Mouse (Mus musculus) left cerebral cortex, adult 8-10 months (tissue): ENCODE measurements around the gene Cd5. TPM values are rescaled to one million over a fixed set of nuclear protein-coding genes. Genes with fewer than 3 reads are reported as not detected.

Source experiments
- DNase-seq, 2 experiments: peaks; one replicate each; pipeline ENCODE4 v3.0.0; 2022; ENCODE audit warnings: low spot score in 2 of 2
- total RNA-seq, 4 experiments: library from RNA; stranded (reverse); gene quantifications; 2 replicates each; pipeline ENCODE4 v1.2.4; 2022

Gene Cd5
- total RNA-seq, 4 experiments from 2014 or later = 0.13 to 0.51 (median 0.43) TPM

DNA sequence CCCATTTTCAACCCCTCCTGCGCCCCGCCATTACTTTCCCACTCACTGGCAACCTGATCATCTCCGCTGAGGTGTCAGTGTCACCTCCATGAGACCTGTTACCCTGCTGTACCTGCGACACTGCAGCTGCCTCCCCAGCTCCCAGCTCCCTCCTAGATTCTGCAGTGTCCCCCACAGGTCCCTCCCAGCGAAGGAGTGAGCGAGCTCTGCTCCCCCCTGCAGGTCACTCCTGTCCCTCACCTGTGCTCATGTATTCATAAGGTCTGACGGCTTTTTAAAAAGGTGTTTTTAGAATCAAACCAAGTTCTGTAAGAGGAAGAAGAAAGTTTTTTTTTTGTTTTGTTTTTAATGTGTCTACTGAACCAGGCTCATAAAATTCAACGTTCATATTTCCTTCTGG lies 36.7 kb downstream of the Cd5 start:
- no peak for DNase-seq

DNA sequence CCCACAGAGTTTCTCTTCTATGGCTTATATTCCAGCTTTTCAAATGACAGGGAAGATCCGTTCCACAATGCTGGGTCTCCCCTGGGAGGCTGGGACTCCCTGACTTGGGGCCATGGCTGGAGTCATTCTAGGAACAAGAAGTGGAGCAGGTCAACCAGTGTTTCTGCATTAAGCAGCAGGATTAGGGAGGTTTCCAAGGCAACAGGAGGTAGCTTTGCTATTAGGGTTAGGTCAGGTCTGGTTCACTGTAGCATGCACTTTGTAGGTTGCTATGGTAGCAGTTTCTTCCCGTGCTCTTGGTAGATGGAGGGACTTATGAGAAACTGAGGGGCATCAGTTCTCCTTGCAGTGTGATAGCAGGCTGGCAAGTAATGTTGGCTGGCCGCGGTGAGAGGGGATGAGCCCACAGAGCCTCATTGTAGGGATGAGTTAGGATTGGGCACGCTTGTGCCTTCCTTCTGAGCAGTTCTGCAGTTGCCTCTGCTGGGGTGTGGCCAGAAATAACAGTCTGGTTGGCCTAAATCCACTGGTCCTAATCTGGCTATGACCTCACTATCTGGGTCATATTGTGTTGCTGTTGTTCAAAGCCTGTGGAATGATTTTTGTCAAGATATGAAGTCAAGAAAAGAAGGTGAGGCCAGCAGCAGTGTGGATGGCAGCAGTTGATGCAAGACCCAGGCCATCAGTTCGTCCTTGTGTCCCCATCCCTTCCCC lies 37.6 kb downstream of the Cd5 start:
- DNase-seq = no peak

DNA sequence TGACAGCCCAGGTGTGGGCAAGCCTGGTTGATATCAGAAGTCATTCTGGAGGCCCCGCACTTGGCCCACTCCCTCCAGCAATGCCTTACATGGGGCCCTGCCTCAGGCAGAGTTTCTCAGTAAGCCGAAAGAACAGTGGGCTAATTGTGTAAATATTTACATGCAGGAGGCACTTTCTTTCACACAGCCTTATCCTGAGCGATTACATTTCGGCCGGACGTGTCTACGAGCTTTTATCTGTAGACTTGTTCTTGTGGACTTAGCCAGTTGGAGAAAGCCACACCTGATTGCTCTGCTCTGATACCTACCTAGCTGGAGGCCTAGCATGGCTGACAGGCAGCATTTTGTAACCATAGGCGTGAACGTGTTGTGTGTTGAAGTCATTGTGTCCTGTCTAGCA lies 39.0 kb downstream of the Cd5 start:
- no peak for DNase-seq

DNA sequence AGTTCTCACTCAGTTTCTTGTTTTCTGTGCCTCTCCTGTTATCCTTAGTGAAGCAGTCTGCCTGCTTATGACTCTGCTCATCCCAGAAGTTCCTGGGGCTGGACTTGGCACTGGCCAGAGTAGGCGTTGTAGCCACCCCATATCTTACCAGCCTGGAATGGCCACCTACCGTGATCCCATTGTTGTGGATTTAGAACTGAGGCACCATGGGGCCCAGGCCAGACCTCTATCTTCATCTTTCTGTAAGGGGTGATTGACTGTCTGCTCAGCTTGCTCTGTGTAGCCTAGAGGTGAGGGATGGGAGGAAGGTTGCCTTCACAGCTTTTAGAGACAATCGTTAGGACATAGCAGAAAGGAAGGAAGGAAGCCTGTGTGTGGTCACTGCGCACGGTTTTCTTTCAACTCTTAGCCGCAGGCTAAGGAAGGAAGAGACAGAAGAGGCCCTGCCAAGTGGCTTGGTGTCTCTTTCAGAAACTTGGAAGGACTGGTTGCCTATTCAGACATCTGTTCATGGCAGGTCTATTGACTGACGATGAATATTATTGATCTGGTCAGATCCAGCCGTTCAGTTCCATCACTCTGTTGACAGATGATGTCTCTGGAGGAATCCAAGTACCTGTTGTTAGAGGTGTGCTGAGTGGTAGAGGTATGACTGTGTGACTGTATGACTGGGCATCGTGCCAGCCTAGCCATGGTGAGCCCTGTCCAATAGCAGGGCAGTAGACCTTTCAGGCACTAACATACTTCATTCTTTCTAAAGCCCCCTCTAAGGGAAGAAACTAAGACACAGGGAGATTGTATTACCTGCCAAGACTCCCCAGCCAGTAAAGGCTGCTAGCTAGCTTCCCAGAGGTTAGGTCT lies 40.4 kb downstream of the Cd5 start:
- DNase-seq = no peak

DNA sequence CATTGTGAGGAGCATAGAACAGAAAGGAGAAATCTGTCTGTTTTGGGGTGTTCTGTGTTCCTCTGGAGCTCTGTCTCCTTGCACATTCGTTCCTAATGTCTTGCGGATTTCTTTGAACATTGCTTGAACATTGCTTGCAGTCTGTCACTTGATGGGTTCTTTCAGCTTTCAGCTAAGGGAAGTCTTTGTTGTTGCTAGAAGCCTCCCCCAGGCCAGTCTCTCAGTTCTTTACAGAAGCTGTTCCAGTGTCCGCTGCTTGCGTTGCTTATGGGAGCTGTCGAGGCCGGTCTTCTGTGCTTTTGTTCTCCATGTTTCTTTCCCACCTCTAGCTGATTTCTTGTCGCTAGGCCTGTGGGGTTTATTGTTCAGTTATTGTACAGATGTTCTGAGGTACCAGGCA lies 43.0 kb downstream of the Cd5 start:
- DNase-seq = no peak

DNA sequence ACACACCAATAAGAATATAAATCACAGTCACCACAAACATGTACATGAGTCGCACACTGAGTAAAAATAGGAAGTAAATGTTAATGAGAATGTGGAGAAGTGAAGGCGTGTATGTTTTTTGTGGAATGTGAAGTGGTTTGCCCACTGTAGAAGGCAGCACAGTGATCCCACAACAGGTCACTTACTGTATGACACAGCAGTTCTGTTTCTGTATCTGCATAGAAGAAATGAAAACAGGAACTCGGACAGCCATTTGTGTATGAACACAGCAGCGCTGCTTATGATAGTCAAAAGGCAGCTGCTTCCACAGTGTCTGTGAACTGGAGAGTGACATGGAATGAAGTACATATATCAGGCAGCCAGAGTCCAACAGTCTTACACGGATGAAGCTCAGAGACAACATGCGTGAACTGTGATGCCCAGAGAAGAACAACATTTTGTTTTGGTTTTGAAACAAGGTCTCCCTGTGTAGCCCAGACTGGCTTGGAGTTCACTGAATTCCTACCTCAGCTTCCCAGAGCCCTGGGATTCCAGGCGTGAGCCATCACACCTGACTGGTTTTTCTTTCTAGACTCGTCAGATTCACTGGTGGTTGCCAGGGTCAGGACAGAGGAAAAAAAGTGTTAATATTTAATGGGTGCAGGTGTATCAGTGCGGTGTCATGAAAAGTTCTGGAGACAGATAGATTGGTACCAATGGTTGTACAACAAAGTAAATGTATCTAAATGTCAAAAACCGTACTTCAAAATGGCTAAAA lies 44.7 kb downstream of the Cd5 start:
- no peak for DNase-seq

DNA sequence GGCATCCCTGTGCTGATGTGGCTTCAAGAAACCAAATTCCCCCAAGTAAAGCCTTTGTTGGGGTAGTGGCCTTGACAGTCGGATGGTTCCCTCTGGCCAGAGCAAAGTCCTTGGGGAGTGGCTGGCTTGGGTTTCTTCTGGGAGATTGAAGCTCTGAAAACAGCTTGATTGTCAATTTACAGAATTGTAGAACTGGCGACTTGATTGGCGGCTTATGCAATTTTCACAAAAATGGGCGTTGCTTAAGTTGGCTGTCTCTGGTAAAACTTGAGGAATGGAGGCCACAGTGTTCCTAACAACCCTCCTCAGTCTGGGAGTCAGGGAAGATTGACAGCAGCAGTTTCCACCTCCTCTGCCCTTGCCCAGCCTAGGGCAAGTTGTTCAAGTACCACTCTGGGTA lies 46.4 kb downstream of the Cd5 start:
- no peak for DNase-seq

DNA sequence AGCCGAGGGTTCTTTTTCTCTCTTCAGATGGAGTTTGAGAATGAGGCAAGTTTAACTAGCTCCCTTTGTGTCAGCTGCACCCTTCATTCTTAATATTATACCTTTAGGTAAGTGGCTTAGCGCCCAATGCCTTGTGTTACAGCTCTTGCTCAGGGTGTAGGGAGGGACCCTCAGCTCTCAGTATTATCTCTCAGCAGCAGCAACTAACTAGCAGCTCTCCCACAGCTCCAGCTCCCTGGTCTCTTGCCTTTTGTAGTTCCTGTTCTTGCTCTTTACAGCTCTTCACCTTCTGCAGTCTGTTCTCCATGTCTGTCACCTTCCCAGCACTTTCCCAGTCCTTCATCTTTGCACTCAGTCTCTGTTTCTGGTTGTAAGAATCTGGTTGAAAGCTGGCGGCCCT lies 47.1 kb downstream of the Cd5 start:
- DNase-seq = no peak

DNA sequence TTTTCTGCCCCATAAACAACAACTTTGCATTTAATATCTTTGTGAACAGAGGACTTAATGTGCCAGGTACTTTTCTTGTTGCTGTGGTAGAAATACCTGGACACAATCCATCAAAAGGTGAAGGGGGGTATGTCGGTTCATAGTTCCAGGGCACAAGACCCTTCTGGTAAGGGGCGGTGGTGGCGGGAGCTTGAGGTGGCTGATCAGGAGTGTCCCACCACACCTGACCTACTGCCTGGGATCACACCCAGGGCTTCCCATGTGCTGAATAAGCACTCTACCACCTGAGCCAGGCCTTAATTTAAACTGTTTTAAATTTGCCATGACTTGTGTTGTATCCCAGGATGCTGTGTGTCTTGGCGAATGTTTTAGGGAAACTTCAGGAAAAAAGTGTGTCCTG lies 47.7 kb downstream of the Cd5 start:
- no peak for DNase-seq

DNA sequence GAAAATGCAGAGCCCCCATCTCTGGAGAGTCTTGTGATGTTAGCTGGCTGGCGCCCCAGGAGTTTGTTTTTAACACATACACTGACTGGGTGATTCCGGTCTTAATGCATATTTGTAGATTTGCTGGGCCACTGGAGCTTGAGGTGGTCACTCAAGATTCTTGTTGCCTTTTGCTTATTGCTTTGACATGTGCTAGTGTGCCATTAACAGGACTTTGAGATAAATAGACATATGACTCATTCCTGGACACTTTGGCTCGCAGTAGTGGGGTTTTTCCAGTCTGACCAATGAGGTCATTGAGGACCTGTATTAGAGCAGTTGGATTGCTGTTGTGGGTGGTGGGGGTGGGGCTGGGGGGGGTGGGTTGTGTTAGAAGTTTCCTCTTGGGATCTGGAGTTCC lies 48.5 kb downstream of the Cd5 start:
- DNase-seq = no peak

DNA sequence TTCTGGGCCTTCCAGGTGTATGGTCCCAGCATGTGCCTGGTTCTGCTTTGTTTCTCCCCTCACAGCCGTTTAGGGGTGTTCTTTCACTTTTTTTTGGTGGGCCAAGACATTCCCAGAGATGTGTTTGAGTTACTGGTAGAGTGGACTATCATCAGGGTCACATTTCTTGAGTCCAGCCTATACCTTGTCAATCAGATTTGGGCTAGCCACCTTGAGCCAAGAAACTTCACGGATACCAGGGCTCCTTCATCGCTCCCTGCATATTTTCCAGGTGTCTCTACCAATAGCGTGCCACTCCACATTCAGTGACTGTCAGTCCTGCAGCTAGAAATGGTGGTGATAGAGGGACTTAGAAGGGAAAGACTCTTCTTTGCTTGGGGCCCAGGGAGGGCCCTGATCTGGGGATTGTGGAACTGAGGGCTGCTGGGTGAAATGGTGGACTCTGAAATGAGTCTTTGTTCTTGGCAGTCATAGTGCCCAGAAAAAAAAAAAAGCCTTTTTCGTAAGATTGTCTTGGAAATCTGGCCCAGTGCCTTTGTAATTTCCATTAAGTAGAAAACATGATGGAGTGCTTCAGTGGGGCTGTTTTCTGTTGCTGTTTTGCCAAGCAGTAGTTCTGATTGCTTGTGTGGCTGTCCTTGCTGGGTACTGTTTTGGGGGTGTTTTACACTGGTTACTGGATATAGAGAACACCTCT lies 49.2 kb downstream of the Cd5 start:
- no peak for DNase-seq

DNA sequence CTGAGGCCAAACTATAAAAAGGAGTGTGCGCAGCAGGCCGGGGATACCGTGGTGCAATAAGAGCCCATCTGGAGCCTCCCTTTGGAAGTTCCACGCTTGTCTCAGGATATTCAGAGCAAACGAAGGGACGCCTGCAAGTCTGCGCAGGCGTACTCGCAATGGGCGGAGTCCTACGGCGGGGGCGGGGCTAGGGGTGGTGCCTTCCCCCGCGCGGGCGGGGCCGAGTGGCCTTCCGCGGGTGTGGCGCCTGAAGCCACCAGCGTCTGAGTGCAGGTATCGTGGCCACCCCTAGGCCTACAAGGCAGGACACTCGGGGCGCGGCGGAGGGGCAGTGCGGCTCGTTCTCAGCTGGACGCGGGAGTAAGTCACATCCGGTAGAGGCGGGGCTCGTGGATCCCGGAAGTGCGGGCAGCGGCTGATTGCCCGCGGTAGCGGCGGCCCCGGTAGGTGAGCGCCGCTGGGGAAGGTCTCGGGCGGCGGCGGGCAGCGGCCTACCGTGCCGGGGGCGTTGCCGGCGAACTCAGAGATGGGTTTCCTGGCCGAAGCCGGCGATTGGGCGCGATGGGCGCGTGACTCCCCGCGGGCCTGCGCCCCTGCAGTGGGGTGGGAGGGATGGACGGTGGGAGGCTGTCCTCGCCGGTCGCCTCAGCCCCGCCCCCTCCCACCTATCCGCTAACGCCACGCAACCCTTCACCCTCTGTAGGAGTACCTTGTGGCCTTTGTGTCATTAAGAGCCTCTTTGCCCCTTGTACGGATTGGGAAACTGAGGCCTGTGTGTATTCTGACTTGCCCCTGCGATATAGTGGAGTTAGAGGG lies 50.1 kb downstream of the Cd5 start, which contains the start of gene Vps37c:
TSS of gene Vps37c (plus strand) at position 199 of the 816 bp plus-strand sequence.
- peak; percentile 85 to 91 for DNase-seq

DNA sequence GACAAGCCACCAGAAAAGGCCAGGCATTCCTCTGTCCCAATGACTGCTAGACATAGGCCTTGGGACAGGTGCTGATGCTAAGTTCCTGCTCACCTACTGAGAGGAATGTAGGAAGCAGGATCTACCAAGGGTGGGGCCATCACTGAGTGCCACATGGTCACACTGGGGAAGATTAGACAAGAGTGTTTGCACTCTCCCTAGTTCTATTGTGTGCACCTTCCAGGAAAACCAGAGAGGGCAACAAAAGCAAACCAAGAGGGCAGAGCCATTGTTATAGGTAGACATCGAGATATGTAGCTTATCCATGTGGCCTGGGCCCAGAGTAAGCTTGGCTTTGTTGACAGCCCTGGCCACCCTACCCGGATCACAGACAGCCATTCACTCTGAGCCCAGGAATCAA lies 53.1 kb downstream of the Cd5 start:
- DNase-seq = no peak

DNA sequence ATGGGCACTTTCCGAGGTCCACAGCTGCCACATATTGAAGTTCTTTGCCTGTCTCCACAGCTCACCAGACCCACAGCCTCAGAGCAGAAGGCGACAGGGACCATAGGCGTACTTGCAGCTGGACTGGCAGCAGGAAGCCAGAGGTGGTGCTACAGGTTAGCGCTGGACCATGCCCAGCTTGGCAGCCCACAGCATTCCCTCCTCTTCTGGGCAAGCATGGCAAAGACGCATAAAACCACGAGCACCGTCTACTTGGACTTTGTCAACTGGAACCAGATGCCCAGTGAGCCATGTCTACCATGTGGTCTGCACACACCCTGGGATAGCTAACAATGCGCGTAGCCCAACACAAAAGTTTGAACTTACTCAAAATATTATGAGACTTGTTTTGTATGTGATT lies 53.7 kb downstream of the Cd5 start:
- DNase-seq = no peak

DNA sequence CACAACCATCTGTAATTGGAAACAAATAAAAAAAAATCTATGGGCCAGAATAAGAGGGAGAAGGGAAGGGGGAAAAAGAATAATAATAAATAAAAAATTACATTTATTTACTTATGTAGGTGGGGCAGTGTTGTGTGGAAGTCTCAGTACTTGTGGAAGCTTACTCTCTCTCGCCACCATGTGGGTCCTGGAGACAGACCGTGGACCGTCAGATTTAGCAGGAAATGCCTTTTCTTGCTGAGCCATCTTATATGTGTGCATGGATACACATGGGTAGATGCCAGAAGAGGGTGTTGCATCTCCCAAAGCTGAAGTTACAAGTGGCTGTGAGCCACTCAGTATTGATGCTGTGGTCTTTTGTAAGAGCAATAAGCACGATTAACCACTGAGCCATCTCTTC lies 57.2 kb downstream of the Cd5 start:
- no peak for DNase-seq

DNA sequence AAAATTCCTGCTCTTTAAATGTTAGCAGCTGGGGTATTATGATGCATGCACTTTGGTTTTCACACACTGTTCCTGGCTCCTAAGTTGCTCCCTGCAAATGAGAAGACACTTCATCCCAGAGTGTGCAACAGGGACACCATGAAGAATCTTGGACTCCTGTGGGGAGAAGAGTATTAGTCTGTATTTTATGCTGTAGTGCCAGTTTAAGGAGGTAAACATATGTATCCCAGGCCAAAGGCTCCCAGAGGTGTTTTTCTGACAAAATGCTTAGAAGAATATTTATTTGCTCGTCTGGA lies 60.1 kb downstream of the Cd5 start:
- DNase-seq = no peak

DNA sequence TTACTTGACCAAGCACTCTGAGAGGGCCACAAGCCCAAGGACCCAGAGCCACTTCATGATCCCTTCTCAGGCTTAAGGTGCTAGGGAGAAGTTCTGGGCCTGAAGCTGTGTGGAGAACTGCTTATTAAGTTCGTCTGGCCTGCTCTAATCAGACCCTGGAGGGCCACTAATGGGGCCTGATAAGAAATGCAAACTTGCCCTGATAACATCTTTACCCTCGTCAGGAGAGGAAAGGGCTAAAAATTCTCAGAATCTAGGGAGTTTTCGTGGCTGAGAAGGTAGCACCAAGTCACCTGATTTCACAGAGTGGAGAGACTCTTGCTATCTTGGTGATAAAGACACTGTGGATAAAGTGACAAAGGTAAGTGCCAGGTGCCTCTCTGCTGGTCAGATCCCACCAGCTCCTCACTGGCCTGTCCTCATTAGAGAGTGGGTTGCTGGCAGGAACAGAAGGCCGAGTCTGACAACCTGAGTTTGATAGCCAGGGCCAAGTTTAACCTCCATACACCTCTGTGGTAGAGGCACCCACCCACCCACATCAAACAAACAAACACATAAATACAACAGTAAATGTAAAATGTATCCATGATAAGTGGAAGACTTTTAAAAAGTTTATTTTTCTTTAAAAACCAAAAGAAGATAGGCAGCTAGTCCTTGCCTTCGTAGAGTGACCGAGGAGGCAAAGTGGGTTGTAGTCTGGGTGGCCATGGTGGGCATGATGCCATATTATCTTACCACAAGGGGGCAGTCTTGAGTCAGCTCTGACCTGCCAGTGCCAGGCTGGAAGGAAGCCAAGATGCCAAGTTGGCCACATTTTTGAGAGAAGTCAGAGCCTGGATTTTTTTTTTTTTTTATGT lies 60.7 kb downstream of the Cd5 start, which contains the start of gene Pga5:
TSS of gene Pga5 (minus strand) at position 157 of the 857 bp plus-strand sequence.
- DNase-seq = peak; percentile 61 to 65

DNA sequence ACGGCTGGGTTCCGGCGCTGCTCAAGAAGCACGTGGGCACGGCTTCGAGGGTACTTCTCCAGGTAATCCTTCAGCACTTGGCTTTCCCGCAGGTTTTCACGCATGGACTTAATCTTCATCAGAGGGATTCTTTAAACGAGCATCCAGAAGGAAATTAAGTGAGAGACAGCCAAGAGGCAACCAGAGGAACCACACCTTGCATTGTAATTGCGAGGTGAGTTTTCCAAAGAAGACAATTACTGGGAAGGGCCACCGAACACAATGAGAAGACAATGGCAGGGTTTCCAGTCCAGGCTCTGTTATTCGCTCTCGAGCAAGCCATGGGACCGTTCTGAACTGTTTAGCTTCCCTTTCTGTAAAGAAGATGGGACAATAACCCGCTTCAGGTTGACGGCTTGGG lies 62.1 kb downstream of the Cd5 start:
- DNase-seq = no peak

DNA sequence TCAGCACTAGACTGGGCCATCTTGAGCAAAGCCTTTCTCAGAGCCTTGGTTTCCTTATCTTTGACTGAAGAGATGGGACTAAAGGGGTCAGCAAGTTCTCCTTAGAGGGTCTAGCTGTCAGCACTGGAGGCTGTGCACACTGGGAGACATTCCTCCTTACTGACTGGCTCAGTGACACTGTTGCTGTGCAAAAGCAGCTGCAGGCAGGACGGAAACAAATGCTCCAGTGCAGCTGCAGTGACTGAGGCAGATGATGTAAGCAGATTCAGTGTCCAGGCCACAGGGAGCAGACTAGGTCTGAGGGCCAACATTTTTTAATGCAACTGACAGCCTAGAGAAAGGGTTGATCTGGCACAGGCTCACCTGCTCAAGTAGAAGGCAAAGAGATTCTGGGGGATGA lies 65.5 kb downstream of the Cd5 start:
- DNase-seq = no peak
